Mouse (Mus musculus): Measurements from ENCODE around the gene Pparg. TPM values are rescaled to one million over a fixed set of nuclear protein-coding genes. Genes with fewer than 3 reads are reported as not detected.

The Pparg gene
- total and polyA plus RNA-seq, 3 experiments = not detected

DNA sequence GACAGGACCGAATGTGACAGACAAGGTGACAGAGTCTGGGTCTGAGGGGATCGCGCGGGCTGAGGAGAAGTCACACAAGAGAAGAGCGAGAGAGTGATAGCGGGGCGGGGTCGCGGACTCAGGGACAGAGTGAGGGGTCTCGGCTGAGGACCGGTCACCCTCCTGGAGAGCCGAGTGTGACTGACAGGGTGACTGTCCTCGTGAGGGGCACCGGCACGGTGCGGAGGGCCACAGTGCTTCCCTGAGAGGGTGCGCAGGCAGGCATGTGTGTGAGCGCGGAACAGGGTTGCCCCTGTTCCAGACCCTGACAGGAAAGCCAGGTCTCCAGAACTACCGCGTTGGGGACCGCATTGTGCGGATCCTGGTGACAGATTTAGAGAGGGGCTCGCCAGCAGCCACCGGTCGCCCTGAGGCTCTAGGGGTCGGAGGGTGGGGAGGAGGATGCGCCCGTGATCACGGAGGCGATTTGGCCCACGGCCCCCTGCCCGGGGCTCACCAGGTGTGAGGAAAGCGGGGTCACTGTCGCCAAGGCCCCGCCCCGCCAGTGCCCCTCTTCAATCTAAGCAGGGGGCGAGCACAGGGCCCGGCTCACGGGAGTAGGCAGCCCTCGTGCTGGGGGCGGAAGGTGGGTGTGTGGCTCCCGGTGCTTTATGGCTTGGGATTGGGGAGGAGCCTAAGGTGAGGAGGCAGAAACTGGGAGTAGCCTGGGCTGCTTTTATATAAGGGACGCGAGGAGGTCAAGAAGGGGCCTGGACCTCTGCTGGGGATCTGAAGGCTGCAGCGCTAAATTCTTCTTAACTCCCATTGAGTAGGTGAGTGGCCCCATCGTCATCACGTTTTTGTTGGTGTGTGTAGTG lies 1.1 kb downstream of the Pparg start:
- H3K27me3 ChIP-seq (replicated peaks) = no peaks in the 10 kb centered on the region
- no peak overlapping the region for H3K4me3 ChIP-seq (replicated peaks in 1 of 3; ENCODE audit: low read depth in 2 of 3, low read length in 2 of 3, poor library complexity in 1 of 3)
- peaks cover 10% of the 10 kb centered on the region for H3K9me3 ChIP-seq (replicated peaks; ENCODE audit: low read length)
- in situ Hi-C loops (cut with MboI; ENCODE audit: low pct_ligation_motif_present, low pct_unique_long_range_greater_than_20kb, low sequenced_read_pairs) (no loop called here), dilution Hi-C loops (cut with MboI; ENCODE audit: extremely low pct_ligation_motif_present, extremely low pct_unique_long_range_greater_than_20kb, low sequenced_read_pairs) (no loop called here)
- no peak for TF ChIP-seq ETS1 (conservative IDR thresholded peaks at IDR 0.05; ENCODE audit: low read depth, low read length)
- no peak for TF ChIP-seq USF2 (conservative IDR thresholded peaks at IDR 0.05; ENCODE audit: low read depth, low read length)
- no peak for TF ChIP-seq RCOR1 (conservative IDR thresholded peaks at IDR 0.05; ENCODE audit: low read depth, low read length)
- TF ChIP-seq SIN3A (IDR thresholded peaks at IDR 0.05; ENCODE audit: low read length) = no peak
- no peak for TF ChIP-seq TBP (conservative IDR thresholded peaks at IDR 0.05; ENCODE audit: low read depth, low read length)
- no peak for TF ChIP-seq HCFC1 (IDR thresholded peaks at IDR 0.05; ENCODE audit: low read depth, low read length)
- TF ChIP-seq ZNF384 (IDR thresholded peaks at IDR 0.05; ENCODE audit: low read depth, low read length) = no peak
- no peak for TF ChIP-seq ZMIZ1 (IDR thresholded peaks at IDR 0.05; ENCODE audit: low read depth, low read length)
- TF ChIP-seq POLR2A (IDR thresholded peaks at IDR 0.05; ENCODE audit: low read depth, low read length) = no peak
- TF ChIP-seq ZKSCAN1 (IDR thresholded peaks at IDR 0.05; ENCODE audit: borderline replicate concordance, low read depth, low read length) = no peak
- no peak for TF ChIP-seq JUND (conservative IDR thresholded peaks at IDR 0.05; ENCODE audit: low read depth, low read length)
- TF ChIP-seq MAZ (IDR thresholded peaks at IDR 0.05; ENCODE audit: low read depth, low read length) = no peak
- no peak for TF ChIP-seq UBTF (IDR thresholded peaks at IDR 0.05; ENCODE audit: low read depth, low read length)
- TF ChIP-seq MAX (IDR thresholded peaks at IDR 0.05; ENCODE audit: low read length) = no peak
- TF ChIP-seq POLR2AphosphoS2 (IDR thresholded peaks at IDR 0.05; ENCODE audit: low read depth, low read length) = no peak
- no peaks in the 10 kb centered on the region for H3K79me2 ChIP-seq (replicated peaks; ENCODE audit: control insufficient read depth, extremely low read depth, insufficient read depth, poor library complexity, severe bottlenecking)
- no peaks in the 10 kb centered on the region for H3K36me3 ChIP-seq (replicated peaks in 1 of 2; ENCODE audit: control insufficient read depth in 1 of 2, insufficient read depth in 1 of 2, low read length in 1 of 2)
- no peak overlapping the region for H3K4me2 ChIP-seq (ENCODE audit: insufficient read depth, low read depth, poor library complexity, severe bottlenecking)
- H3K9ac ChIP-seq (ENCODE audit: insufficient read depth, low read depth) = no peak overlapping the region
- no peak overlapping the region for H3K27ac ChIP-seq (ENCODE audit: insufficient read depth, low read depth)
- DNase-seq (ENCODE audit: extremely low read depth) = no peak
- H3K4me1 ChIP-seq (ENCODE audit: control insufficient read depth in 1 of 2, insufficient read depth in 2 of 2) = no peaks in the 10 kb centered on the region

DNA sequence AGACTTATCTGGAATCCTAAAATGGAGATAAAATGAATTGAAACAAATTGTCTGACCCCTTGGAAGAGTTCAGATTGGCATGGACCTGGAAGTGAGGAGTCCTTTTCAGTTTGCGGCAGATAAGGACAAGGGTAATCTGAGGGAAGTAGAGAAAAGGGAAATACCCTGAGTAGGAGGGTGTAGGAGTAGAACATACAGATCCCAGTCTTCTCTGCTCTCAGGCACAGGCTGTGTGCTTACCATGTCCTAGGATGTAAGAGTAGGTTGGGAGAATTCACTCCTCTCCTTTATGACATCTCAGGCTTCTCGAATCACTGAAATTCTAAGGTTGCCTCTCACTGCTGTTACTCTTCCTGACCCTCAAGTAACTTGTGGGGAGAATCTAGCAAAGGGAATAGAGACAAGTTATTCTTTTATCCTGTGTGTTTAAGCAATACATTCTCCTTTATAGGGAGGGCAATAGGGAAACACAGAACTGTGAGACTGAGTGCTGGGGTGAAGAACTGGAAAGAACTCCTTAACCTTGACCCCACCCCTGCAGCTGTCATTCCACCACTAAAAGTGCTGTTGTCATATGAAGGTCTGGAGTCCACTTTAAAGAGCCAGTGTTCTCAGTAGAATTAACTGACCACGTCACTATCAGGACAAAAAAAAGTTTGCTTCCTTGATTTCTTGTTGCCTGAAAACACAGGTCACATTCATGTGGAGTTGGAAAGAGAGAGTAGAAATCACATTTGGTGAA lies 6.3 kb downstream of the Pparg start:
- in situ Hi-C loops (cut with MboI; ENCODE audit: low pct_ligation_motif_present, low pct_unique_long_range_greater_than_20kb, low sequenced_read_pairs) = no loop called here
- TF ChIP-seq NELFE (IDR thresholded peaks at IDR 0.05; ENCODE audit: low read depth, low read length) (no peak), CTCF (conservative IDR thresholded peaks at IDR 0.05 in 1 of 2, IDR thresholded peaks at IDR 0.05 in 1 of 2; ENCODE audit: low read depth in 2 of 2, low read length in 2 of 2) (no peak), GABPA (IDR thresholded peaks at IDR 0.05; ENCODE audit: insufficient replicate concordance, low read depth, low read length) (no peak), HCFC1 (IDR thresholded peaks at IDR 0.05; ENCODE audit: low read depth, low read length) (no peak), MEF2A (IDR thresholded peaks at IDR 0.05; ENCODE audit: borderline replicate concordance, low read depth, low read length) (no peak), BHLHE40 (IDR thresholded peaks at IDR 0.05; ENCODE audit: low read depth, low read length) (no peak), EP300 (IDR thresholded peaks at IDR 0.05; ENCODE audit: low read length) (no peak), ELF1 (IDR thresholded peaks at IDR 0.05; ENCODE audit: low read depth, low read length) (no peak), UBTF (IDR thresholded peaks at IDR 0.05; ENCODE audit: low read depth, low read length) (no peak)
- H3K9me3 ChIP-seq (replicated peaks; ENCODE audit: low read length) = no peaks in the 10 kb centered on the region
- no peak overlapping the region for H3K9ac ChIP-seq (ENCODE audit: insufficient read depth, low read depth)
- no peaks in the 10 kb centered on the region for H3K79me2 ChIP-seq (replicated peaks; ENCODE audit: control insufficient read depth, extremely low read depth, insufficient read depth, poor library complexity, severe bottlenecking)
- no peaks in the 10 kb centered on the region for H3K4me1 ChIP-seq (ENCODE audit: control insufficient read depth in 1 of 2, insufficient read depth in 2 of 2)
- no peak overlapping the region for H3K27ac ChIP-seq (ENCODE audit: insufficient read depth, low read depth)
- DNase-seq (ENCODE audit: extremely low read depth) = no peak
- no peaks in the 10 kb centered on the region for H3K27me3 ChIP-seq (replicated peaks)
- dilution Hi-C loops (cut with MboI; ENCODE audit: extremely low pct_ligation_motif_present, extremely low pct_unique_long_range_greater_than_20kb, low sequenced_read_pairs) = no loop called here
- H3K36me3 ChIP-seq (replicated peaks in 1 of 2; ENCODE audit: control insufficient read depth in 1 of 2, insufficient read depth in 1 of 2, low read length in 1 of 2) = no peaks in the 10 kb centered on the region
- no peak overlapping the region for H3K4me3 ChIP-seq (replicated peaks in 1 of 3; ENCODE audit: low read depth in 2 of 3, low read length in 2 of 3, poor library complexity in 1 of 3)
- no peak overlapping the region for H3K4me2 ChIP-seq (ENCODE audit: insufficient read depth, low read depth, poor library complexity, severe bottlenecking)
